Mouse (Mus musculus): ENCODE data around the gene Usp20. TPM values are rescaled to one million over a fixed set of nuclear protein-coding genes. Genes with fewer than 3 reads are reported as not detected.

The Usp20 gene
- 1.4 TPM for polyA plus RNA-seq (2014; fragmentation: Illumina TruSeq; extraction: RNeasy Lipid Tissue Mini Kit (QIAGEN cat#74804); ENCODE audit: low read depth, low replicate concordance)

DNA sequence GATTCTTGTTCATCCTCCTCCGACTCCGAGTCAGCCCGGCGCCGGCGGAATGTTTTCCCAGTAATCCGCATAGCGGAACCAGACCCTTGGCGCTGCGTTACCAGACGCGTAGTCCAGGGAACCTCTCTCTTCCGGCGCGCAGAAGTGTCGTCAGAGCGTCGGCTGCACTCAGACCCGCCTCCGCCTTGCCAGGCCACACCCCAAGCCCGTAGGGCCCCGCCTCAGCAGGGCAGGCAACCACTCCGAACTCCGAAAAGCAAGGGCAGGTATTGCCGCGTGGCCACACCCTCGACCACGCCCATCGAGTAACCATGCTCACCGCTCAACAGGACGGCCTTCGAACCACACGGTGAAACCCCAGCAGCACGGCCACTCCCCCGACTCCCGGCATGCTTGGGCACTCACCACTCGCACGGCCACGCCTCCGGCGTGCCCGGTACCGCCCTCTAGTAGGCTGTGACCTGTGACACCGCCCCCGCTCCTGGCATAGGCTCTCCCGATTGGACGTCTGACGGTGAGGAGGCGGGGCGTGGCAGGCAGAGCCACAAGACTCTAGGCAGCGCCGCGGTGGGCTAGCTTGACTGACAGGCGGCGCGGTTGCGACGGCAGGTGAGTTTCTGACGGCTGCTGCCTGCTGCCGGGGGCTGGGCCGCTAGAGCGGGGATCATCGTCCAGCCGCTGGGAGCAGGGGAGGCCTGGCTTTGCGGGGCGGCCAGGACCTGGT, at the start of gene Usp20, which contains the start of gene BC005624:
Gene Usp20 (plus strand): TSS at position 490 of the 724 bp plus-strand sequence.
Gene BC005624 (minus strand): TSS at position 412 of the 724 bp plus-strand sequence.

DNA sequence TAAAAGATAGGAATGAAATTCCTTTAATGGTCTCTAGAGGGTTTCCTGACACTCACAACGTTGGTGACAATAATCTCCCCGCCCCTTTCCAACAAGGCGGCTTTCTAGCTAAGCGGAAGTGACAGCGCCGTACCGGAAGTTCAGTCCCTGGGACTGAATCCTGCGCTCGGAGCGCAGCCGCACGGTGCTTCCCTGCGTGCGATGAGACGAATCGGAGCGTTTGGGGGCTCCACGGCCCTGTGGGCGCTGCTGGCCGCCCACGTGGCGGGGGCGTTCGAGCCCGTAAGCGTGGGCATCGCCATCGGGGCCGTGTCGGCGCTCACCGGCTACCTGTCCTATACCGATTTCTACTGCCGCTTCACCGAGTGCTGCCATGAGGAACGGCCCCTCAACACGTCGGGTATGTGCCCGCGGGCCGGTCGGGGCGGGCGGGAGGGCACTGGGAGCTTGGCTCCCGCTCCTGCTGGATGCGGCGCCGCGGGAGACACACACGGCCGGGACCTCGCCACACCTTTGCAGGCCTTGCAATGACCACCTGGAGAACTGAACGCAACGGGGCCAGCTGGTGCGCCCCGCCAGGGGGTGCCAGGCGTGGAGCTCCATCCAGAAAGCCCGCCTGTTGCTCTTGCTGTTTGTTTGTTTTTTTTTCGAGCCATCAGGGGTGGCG, 29.1 kb upstream of the Usp20 start, which contains the start of gene Tor1b:
Gene Tor1b (plus strand): TSS at position 136 of the 667 bp plus-strand sequence.

DNA sequence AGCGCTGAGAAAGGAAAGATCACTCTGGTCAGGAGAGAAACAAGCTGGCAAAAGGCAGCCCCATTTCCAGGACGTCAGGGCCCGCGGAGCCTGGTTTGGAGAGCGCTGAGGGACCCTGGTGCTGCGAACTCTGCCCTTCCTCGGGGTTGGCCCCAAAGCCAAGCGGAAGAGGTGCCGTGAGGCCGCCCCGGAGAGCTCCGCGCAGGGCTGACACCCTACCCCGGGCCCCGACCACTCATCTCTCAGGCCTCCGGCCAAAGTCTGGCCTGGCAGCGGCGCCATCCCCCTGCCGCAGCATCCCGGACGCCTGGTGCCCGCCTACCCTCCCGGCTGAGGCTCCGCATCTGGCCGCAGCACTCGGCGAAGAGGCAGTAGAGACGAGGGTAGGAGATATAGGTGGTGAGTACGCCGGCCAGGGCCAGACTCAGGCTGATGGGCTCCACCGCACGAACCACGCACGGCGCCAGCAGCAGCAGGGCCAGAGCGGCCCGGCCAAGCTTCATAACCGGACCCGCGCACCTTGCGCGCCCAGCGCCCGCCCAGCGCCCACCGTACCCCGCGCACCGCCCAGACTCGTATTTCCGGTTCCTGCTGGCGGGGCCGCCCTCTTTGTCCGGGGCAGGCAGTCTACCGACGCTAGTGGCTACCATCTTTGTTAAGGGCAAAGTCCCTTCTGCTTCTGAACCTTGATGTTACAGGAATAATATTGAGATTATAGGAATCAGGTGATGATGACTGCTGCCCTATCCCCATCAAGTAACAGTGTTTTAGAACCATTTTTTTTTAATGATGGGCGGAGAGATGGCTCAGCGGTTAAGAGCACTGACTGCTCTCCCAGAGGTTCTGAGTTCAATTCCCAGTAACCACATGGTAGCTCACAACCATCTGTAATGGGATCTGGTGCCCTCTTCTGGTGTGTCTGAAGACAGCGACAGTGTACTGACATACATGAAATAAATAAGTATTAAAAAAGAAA, 14.4 kb upstream of the Usp20 start, which contains the start of gene Tor1a:
Gene Tor1a (minus strand): TSS at position 582 of the 976 bp plus-strand sequence.

Other genes starting within 250 kb of the Usp20 start
- gene 1700001O22Rik, start 178.6 kb upstream of the Usp20 start, polyA plus RNA-seq (2014; fragmentation: Illumina TruSeq; extraction: RNeasy Lipid Tissue Mini Kit (QIAGEN cat#74804); ENCODE audit: low read depth, low replicate concordance), result not detected
- gene Ntmt1, start 174.5 kb upstream of the Usp20 start, polyA plus RNA-seq (2014; fragmentation: Illumina TruSeq; extraction: RNeasy Lipid Tissue Mini Kit (QIAGEN cat#74804); ENCODE audit: low read depth, low replicate concordance), result not detected
- gene Asb6, start 151.9 kb upstream of the Usp20 start, polyA plus RNA-seq (2014; fragmentation: Illumina TruSeq; extraction: RNeasy Lipid Tissue Mini Kit (QIAGEN cat#74804); ENCODE audit: low read depth, low replicate concordance), result not detected
- not detected for gene Prrx2, start 147.3 kb upstream of the Usp20 start, polyA plus RNA-seq (2014; fragmentation: Illumina TruSeq; extraction: RNeasy Lipid Tissue Mini Kit (QIAGEN cat#74804); ENCODE audit: low read depth, low replicate concordance)
- 11.4 TPM for gene Ptges, start 52.4 kb upstream of the Usp20 start, polyA plus RNA-seq (2014; fragmentation: Illumina TruSeq; extraction: RNeasy Lipid Tissue Mini Kit (QIAGEN cat#74804); ENCODE audit: low read depth, low replicate concordance)
- 14.4 TPM for gene Tor1b, start 29.3 kb upstream of the Usp20 start, polyA plus RNA-seq (2014; fragmentation: Illumina TruSeq; extraction: RNeasy Lipid Tissue Mini Kit (QIAGEN cat#74804); ENCODE audit: low read depth, low replicate concordance)
- 12.2 TPM for gene Tor1a, start 14.3 kb upstream of the Usp20 start, polyA plus RNA-seq (2014; fragmentation: Illumina TruSeq; extraction: RNeasy Lipid Tissue Mini Kit (QIAGEN cat#74804); ENCODE audit: low read depth, low replicate concordance)
- 15.4 TPM for gene BC005624, start 78 bp upstream of the Usp20 start, polyA plus RNA-seq (2014; fragmentation: Illumina TruSeq; extraction: RNeasy Lipid Tissue Mini Kit (QIAGEN cat#74804); ENCODE audit: low read depth, low replicate concordance)
- 23.0 TPM for gene Fnbp1, start 159.7 kb downstream of the Usp20 start, polyA plus RNA-seq (2014; fragmentation: Illumina TruSeq; extraction: RNeasy Lipid Tissue Mini Kit (QIAGEN cat#74804); ENCODE audit: low read depth, low replicate concordance)
- gene Gpr107, start 170.0 kb downstream of the Usp20 start, polyA plus RNA-seq (2014; fragmentation: Illumina TruSeq; extraction: RNeasy Lipid Tissue Mini Kit (QIAGEN cat#74804); ENCODE audit: low read depth, low replicate concordance), result 27.7 TPM

All from kidney, adult 10 weeks (tissue).